Mouse (Mus musculus) hematopoietic stem cell, adult 5-6 weeks (primary cell): ENCODE data around the gene Nodal. TPM values are rescaled to one million over a fixed set of nuclear protein-coding genes. Genes with fewer than 3 reads are reported as not detected.

Experiments
- ATAC-seq, 2 experiments: fragments of 125-278 bp in 1 of 2; replicated peaks in 1 of 2; 2 replicates each; pipeline ENCODE4 v1.8.0; 2016 to 2017; ENCODE audit warnings: inconsistent platforms in 2 of 2, mild to moderate bottlenecking in 2 of 2, moderate number of reproducible peaks in 2 of 2, low read depth in 1 of 2, moderate TSS enrichment in 1 of 2; ENCODE audit not compliant: low FRiP score in 2 of 2, poor library complexity in 2 of 2, severe bottlenecking in 2 of 2, insufficient read depth in 1 of 2, low TSS enrichment in 1 of 2
- total RNA-seq: library from RNA; stranded (forward); fragments of 172-1452, 232-1000 nt; gene quantifications from 2 replicates; pipeline ENCODE4 v1.2.3, GENCODE M21; 2017

Gene Nodal
- total RNA-seq, 1 experiment from 2014 or later = not detected

GRCm38 (mm10) chr10:61419146-61419545, 1.4 kb downstream of the Nodal start:
- no peak for ATAC-seq

- ATAC-seq = no peak
Observed at GRCm38 (mm10) chr10:61420011-61420410, 2.2 kb downstream of the Nodal start.

GRCm38 (mm10) chr10:61422861-61423260, 5.1 kb downstream of the Nodal start:
- ATAC-seq = no peak

- peak in 1 of 2 experiments; percentile 27; a peak in 1 of 4 replicates for ATAC-seq
Observed at GRCm38 (mm10) chr10:61423289-61423688, 5.5 kb downstream of the Nodal start.

DNA sequence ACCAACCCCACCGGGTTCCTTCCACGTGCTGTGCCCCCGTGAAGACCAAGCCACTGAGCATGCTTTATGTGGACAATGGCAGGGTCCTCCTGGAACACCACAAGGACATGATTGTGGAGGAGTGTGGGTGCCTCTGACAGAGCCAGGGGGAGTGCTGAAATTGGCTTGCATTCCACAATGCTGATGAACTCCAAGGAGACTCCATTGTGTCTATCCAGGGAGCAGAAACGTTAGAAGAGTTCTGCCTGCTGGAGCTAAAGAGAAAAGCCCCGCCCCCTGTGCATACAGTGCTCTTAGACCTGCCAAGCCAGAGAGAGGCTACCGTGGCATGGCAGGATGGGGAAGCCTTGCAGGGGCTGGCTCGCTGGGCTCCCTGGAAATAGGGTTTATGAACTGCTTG, 6.7 kb downstream of the Nodal start:
- no peak for ATAC-seq

- no peak for ATAC-seq
Observed at GRCm38 (mm10) chr10:61425047-61425446, 7.3 kb downstream of the Nodal start.

DNA sequence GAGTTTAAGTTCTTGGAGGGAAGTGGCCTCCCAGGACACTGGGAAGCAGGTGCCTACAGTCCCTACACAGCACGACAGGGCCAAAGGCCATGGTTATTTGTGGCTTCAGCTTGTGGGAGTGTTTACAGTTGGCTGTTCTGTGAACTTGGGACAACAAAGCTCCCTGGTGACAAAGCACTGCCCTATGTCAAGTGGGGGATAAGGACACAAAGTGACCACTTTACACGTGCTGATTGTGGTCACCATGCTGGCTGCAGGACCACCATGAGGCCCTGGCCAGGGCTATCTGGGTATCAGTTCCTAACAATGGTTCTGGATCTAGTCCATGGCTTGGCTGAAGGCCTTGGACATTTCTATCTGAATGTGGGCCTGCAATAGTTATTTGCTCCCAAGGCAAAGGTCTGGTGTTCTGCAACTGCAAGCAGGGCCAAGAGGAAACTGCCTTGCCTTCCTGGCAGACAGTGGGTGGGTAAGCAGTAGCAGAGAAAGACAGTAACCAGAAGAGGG, 8.5 kb downstream of the Nodal start:
- no peak for ATAC-seq

DNA sequence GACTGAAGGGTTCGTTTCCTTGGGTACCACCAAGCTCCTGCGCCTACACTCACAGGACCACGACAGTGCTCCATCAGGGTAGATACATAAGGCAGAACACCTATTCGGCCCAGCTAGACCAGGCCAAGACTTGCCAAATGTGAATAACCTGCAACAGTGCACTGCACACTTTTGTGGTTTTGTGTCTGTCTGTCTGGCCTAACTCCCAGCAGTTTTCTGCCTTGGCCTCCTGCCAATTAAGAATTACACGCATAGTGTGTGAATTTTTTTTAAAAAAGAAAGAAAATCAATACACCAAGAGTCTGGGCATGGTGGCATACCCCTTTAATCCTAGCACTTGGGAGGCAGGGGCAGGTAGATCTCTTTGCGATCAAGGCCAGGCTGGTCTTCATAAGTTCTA, 10.2 kb downstream of the Nodal start:
- no peak for ATAC-seq

DNA sequence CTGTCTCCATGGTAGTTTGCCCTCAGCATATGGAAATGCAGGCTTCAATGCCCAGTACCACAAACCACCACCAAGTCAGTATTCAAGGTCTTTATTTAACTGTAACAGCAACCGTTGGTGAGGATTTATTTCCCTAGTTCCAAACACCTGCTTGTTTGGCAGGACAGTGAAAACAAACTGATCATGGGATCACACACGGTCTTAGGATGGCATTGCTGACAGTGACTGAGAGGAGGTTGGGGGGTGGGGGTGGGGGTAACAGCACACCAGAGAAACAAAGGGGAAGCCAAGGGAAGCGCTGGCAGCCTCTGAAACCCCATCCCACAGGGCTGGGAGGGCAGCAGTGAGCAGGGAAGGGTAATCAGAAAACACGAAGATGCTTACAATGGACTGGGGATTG, 10.6 kb downstream of the Nodal start:
- ATAC-seq = no peak

DNA sequence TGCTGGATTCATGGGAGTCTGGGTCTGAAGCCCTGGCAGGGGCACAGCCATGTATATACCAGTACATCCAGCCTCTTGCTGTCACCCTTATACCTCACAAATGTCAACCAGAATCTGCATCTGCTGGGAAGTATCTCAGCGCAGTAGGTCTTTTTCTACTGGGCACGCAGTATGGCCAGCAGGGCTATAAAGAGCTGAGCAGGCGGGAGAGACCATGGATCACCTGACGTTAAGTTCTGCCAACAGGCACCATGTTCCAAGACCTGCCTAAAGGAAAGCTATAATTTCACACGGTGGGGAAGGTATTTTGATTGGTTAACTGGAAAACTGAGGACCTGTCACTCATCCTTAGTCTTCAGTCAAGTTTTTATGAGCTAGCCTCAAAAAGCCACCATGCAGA, 11.3 kb downstream of the Nodal start:
- no peak for ATAC-seq

- ATAC-seq = no peak
Observed at GRCm38 (mm10) chr10:61431375-61431774, 13.6 kb downstream of the Nodal start.

DNA sequence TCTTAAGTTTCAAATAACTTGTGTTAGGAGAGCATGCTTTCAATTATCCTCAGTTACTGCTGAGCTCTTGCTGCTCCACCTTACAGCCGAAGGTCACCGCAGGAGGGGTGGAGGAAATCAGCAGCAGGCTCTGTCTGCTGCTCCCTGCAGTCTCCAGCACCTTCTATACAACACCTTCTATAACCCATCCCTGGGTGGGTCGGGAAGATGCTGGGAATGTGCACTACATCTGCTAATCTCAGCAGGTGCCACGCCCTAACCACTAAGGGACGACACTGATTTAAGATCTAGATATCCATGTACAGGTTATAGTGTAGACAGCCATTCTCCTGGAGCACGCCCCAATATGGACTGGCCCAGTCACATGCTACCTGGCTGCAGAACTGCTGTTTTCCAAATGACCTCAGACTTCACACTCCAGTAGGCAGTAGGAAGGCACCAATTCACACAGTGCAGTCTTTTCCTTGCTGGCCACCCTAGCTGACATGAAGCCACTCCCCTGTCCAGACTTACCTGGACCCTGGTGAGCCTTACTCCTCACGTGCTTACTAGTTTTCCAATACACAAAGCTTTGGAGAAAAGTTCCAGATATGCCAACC, 22.5 kb downstream of the Nodal start:
- no peak for ATAC-seq

DNA sequence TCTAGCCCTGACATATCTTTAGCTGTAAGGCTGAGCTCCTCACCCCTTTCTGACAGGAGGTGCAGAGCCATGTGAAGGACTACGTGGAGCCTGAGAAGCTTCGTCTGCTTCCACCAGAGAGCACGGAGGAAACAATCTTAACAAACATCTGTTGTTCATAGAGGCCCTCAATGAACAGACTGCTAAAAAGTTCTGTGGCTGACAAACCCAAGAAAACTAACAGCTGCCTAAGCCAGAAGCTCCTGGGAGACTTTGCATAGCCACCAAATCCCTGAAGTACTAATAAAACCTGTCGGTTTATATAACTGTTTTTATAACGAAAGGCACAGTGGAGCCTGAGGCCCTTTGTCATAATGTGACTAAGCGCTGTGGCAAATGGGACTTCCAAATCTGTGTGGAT, 25.7 kb downstream of the Nodal start:
- ATAC-seq = no peak

DNA sequence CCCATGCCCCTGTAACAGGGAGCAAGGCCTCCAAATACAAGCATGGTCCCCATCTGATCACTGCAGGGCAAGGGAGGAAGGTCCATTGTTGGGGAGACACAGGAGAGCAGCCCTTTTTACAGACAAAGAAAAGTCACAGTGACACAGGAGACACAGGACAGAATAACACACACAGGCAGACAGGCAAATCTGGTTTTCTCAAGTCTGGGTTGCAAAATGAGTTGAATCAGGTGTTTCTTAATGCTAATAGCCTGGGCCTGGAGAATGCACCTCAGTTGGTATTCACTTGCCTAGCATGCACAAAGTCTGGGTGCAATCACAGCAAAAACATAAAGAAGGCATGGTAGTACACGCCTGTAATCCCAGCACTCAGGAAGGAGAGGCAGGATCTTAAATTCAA, 26.1 kb downstream of the Nodal start:
- ATAC-seq = no peak

DNA sequence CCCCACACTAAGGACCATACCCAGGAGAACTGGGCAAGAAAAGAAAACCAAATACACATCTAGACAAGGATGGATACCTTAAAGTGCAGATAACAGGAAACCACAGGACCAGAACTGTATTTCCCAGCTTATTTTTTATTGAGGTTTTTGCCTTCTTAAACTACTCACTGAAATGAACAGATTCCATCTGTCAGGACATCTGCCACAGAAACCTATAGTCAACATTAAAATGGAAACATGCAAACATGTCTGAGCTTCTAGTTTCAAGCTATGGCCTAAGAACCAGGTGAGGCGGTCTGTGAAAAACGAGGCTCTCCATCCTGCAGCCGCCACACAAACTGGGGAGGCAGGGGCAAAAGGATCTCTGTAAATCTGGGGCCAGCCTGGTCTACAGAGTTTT, 27.2 kb downstream of the Nodal start:
- ATAC-seq = no peak

DNA sequence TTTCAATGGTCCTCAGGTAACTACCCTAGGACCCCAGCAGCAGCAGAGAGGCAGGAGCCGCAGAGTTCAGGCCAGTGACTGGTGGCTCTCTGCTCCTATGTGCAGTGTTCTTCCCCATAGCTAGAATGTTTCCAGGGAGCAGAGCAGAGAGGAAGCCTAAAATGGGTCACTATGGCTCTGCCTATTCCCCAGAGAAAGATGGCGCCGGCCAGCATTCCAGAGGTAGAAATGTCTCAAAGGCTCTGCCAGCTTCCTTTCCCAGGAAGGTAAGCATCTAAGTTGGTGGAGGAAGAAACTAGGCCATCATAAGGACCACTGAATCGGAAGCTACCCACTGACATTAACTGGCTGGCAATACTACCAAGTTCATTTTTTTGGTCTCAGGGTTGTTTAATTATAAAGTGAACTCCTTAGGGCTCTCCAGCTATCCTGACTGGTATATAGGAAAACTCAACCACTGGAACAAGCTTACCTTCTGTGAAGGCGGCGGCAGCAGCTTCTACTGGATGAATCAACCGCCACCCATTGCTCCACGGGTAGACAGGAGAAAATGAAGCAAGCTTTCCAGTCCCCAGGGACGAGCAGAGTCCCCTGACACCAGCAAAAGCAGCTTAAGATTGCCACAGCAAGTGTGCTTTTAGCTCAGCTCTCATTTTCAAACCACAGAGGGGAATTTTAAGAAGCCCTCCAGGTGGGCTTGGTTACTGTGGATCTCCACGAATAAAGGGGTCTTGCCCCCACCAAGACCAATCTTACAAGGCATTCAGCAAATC, 30.0 kb downstream of the Nodal start:
- ATAC-seq = no peak

DNA sequence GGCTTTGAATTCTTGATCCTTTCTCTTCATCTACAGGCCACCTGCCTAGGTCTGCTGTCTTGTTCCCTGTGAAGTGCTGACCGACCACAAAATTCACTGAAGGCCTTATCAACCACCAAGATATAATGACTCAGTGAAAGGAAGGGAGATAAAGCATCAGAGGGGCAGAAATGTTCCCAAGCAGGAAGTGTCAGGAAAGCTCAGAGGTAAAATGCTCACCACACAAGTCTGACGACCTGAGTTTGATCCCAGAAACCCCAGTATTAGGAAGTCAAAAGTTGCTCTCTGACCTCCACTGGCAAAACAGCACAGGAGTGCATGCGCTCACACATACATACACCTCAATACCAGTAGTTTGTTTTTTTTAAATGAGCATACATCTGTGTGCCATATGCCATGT, 31.1 kb downstream of the Nodal start:
- no peak for ATAC-seq

DNA sequence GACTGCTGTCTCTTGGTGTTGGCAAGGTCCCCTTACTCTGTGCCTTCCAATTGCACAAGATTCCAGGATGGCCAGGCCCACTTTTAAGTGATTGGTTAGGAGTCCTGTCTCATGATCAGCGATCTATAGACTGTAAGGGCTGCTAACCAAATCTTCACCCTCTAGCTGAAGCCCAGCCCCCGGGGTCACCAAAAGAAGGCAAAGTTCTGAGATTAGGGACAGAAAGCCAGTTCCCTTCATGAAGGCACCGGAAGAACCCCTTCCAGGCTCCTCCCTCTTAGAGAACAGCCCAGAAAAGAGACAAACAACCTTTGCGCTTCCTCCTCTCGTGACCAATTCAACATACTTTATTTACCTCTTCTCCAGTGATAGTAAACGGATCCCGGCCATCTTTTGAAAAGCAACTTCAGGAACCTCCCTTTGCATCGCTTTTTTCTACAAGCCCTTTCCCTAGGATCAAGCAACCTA, 33.7 kb downstream of the Nodal start:
- ATAC-seq = peak; percentile 25 to 40; a peak in 3 of 4 replicates
